Mouse (Mus musculus) stomach, embryonic 16.5 days (tissue): ENCODE measurements around the gene Mapt. TPM values are rescaled to one million over a fixed set of nuclear protein-coding genes. Genes with fewer than 3 reads are reported as not detected.

ENCODE experiments used
- ATAC-seq: fragments of 200-750 bp; cut with Nextera tagmentation; 2 replicates; pipeline ENCODE4 v1.8.0; 2017; ENCODE audit warnings: moderate number of reproducible peaks, moderate TSS enrichment; ENCODE audit not compliant: insufficient read depth, low FRiP score
- H3K27ac ChIP-seq: fragments of 300-500 bp; sonication (generic); 2 replicates; pipeline ENCODE4 v1.5.1; 2014; ENCODE audit warnings: low read length
- H3K27me3 ChIP-seq: fragments of 300-500 bp; sonication (generic); 2 replicates; pipeline ENCODE4 v1.6.1; 2014; ENCODE audit warnings: low read length, control low read depth, mixed read lengths; ENCODE audit not compliant: control insufficient read depth, insufficient read depth
- H3K36me3 ChIP-seq: fragments of 300-500 bp; sonication (generic); 2 replicates; pipeline ENCODE4 v1.6.1; 2014; ENCODE audit warnings: low read length; ENCODE audit not compliant: control insufficient read depth, insufficient read depth
- H3K4me1 ChIP-seq: fragments of 300-500 bp; sonication (generic); 2 replicates; pipeline ENCODE4 v1.6.1; 2014; ENCODE audit warnings: low read length, control low read depth, mixed read lengths; ENCODE audit not compliant: control insufficient read depth, insufficient read depth
- H3K4me2 ChIP-seq: fragments of 300-500 bp; sonication (generic); 2 replicates; pipeline ENCODE4 v1.6.1; 2014; ENCODE audit warnings: low read depth, low read length, mixed read lengths
- H3K4me3 ChIP-seq: fragments of 300-500 bp; sonication (generic); replicated peaks from 2 replicates; pipeline ENCODE4 v1.5.1; 2014; ENCODE audit warnings: mild to moderate bottlenecking, low read length
- H3K9ac ChIP-seq: fragments of 300-500 bp; sonication (generic); 2 replicates; pipeline ENCODE4 v1.6.1; 2014; ENCODE audit warnings: low read length
- H3K9me3 ChIP-seq: fragments of 300-500 bp; sonication (generic); replicated peaks from 2 replicates; pipeline ENCODE4 v1.6.1; 2016; ENCODE audit warnings: low read length, control low read depth; ENCODE audit not compliant: control insufficient read depth
- WGBS: fragments of 180-500 bp; shearing (Covaris S2); extraction: QIAGEN DNeasy Blood & Tissue Kit; methylation state at CpG from one replicate; pipeline ENCODE4 v1.1.7; 2014; 5-methylcytosine and 5-hydroxymethylcytosine counted together
- polyA plus RNA-seq: library from polyadenylated mRNA; unstranded; fragments of >200 nt; fragmentation: Nextera tagmentation; extraction: Ambion mirVana; gene quantifications from 2 replicates; pipeline ENCODE4 v1.2.1, GENCODE M21; 2015

The Mapt gene
- polyA plus RNA-seq: 13.9 and 18.7 TPM in 2 replicates

DNA sequence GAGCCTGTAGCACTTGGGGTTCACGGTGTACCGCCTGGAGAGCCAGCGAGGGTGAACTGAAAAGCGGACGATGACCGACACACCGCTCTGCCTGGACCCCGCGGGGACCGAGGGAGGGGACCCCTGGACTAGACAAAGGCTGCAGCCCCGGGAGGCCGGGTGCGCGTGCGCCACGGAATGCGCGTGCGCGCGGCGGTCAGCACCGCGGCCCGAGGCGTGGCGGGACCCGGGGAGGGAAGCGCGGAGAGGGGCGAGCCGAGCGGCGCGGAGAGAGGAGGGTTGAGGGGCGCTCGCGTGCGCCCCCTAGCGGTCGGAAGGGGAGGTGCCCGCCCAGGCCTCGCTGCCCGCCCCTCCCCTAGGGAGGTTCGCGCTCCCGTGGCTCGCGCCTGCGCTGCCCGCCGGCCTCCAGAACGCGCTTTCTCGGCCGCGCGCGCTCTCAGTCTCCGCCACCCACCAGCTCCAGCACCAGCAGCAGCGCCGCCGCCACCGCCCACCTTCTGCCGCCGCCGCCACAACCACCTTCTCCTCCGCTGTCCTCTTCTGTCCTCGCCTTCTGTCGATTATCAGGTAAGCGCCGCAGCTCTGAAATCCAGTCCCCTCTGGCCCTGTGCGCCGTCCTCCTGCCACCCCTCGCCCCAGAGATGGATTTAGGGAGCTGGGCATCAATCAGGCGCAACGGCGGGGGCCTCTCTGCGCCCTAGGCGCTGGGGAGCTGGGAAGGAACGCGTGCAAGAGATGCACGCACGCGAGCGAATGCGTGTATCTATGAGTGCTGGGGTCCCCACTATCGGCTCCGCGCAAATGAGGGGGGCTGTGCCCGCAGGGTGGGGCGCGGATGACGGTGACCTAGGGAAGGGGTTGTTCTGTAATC is at the start of gene Mapt:
Mapt (plus strand) TSS at position 350 of the 871 bp plus-strand sequence.
- 0 out of 2 replicates have a peak, but pooled peaks cover 12% of the 10 kb centered on the region for H3K4me1 ChIP-seq
- no peaks in the 10 kb centered on the region for H3K36me3 ChIP-seq
- H3K4me3 ChIP-seq: peak within 1 kb of the TSS; percentile 70
- ATAC-seq: peak; percentile 93
- no peaks in the 10 kb centered on the region for H3K9me3 ChIP-seq
- peak within 1 kb of the TSS; percentile 100 for H3K4me2 ChIP-seq
- WGBS: under 1% methylated on average over 68 of the region's 94 CpGs
- peak within 1 kb of the TSS; percentile 84 for H3K9ac ChIP-seq
- peaks cover 41% of the 10 kb centered on the region for H3K27me3 ChIP-seq
- no peak within 1 kb of the TSS; the same call in 1 of the 2 replicates for H3K27ac ChIP-seq

DNA sequence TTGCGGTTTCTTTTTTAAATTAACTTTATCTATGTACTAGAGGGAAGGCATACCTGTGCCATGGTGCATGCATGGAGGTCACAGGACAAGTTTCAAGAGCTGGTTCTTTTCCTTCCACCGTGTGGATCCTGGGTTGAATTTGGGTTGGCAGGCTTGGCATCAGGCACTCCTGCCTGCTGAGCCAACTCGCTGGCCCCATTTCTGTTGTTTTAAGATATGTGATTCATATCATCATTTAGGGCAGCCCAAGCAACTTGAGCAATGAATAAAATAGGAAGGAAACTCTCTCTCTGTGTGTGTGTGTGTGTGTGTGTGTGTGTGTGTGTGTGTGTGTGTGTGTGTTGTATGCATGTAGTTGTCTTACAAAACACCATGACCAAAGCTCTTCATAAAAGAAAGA is 49.0 kb upstream of the Mapt start:
- WGBS: 80% methylated on average over 3 of the region's 3 CpGs
- H3K27me3 ChIP-seq: no peaks in the 10 kb centered on the region
- no peak overlapping the region for H3K4me3 ChIP-seq
- H3K9ac ChIP-seq: no peak overlapping the region
- H3K27ac ChIP-seq: no peak overlapping the region
- H3K9me3 ChIP-seq: no peaks in the 10 kb centered on the region
- H3K4me1 ChIP-seq: no peaks in the 10 kb centered on the region
- H3K4me2 ChIP-seq: no peak overlapping the region
- ATAC-seq: no peak
- no peaks in the 10 kb centered on the region for H3K36me3 ChIP-seq

DNA sequence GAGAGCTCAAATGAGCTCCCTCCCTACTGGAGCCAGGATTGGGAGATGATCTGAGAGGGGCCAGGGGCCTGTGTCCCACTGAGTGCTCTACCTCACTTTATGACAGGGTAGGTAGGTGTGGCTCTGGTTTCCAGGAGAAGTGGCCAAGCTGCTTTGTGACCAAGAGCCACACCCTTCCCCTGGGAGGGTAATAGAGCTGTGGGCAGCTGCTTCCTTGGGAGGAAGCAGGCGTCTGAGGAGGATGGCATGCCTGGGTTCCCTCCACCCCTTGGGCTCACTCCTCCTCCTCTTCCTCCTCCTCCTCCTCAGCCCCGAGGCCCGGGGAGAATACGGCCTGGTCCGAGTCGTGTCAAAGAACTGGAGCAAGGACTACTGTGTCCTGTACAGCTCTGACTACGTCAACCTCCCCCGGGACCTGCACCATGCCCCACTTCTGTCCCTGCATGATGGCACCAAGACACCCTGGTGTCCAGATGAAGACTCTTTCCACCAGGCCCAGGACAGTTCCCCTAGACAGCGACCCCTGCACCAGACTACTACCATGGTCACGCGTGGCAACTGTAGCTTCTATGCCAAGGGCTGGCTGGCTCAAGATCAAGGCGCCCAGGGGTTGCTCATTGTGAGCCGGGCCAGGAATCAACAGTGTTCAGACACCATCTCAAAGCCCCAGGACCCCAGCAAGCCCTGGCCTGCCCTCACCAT is 44.9 kb upstream of the Mapt start, which contains the start of gene Sppl2c:
Sppl2c (plus strand) TSS at position 193 of the 702 bp plus-strand sequence.
- 73% methylated on average over 13 of the region's 13 CpGs for WGBS
- ATAC-seq: no peak

DNA sequence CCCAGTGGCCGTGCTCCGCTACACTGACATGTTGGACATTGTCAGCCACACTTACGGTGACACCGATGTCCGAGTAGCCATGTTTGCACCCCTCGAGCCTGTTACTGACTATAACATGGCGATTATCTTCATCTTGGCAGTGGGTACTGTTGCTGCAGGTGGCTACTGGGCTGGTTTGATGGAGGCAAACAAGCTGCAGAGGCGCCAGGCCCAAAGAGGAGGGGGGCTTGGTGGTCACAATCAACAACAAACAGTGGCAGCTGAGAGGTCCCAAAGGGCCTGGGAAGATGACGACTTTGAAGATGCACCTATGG is 44.4 kb upstream of the Mapt start:
- H3K36me3 ChIP-seq: no peaks in the 10 kb centered on the region
- no peaks in the 10 kb centered on the region for H3K27me3 ChIP-seq
- 89% methylated on average over 9 of the region's 9 CpGs for WGBS
- no peak overlapping the region for H3K4me2 ChIP-seq
- H3K9me3 ChIP-seq: no peaks in the 10 kb centered on the region
- H3K27ac ChIP-seq: no peak overlapping the region
- no peak for ATAC-seq
- H3K4me1 ChIP-seq: no peaks in the 10 kb centered on the region
- H3K4me3 ChIP-seq: no peak overlapping the region
- H3K9ac ChIP-seq: no peak overlapping the region

More for the DNA sequence above, 44.9 kb upstream of the Mapt start, which contains the start of gene Sppl2c:
- Histone ChIP-seq H3K27ac (no peak within 1 kb of the TSS), H3K4me3 (no peak within 1 kb of the TSS), H3K36me3 (no peaks in the 10 kb centered on the region), H3K4me1 (no peaks in the 10 kb centered on the region), H3K27me3 (no peaks in the 10 kb centered on the region), H3K9me3 (no peaks in the 10 kb centered on the region), H3K9ac (no peak within 1 kb of the TSS), H3K4me2 (no peak within 1 kb of the TSS)

DNA sequence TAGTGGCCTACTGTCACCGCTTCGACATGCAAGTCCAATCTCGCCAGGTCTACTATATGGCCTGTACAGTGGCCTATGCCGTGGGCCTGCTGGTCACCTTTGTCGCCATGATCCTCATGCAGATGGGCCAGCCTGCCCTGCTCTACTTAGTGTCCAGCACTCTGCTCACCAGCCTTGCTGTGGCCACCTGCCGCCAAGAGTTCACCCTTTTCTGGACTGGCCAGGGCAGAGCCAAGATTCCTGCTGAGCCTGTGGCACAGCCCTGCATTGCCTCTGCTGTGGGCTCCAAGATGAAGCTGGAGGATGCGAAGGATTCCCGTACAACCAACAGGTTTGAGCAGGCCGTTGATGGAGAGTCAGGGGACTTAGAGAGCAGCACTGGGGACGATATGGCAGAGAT is 43.4 kb upstream of the Mapt start:
- H3K9me3 ChIP-seq: no peaks in the 10 kb centered on the region
- ATAC-seq: no peak

DNA sequence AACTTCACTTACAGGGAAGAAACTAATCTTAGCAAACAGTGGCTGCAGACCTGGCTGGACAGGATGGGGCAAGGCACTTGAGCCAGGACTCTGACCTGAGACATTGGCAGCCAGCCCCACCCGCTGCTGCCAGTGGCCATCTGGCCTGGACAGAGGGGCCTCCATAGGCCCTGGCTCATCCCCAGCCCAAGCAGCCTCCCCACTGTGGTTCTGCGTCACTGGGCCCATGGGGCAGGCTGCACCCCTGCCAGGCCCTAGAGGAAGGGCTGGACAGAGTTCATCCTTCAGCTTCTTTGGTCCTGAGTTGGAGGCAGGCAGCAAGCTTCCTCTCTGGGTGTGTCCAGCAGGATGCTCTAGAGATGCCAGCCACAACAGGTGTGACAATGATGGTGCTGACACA is 41.2 kb upstream of the Mapt start:
- Histone ChIP-seq H3K4me3 (no peak overlapping the region), H3K9ac (no peak overlapping the region), H3K9me3 (no peaks in the 10 kb centered on the region), H3K27ac (no peak overlapping the region), H3K4me1 (no peaks in the 10 kb centered on the region), H3K36me3 (no peaks in the 10 kb centered on the region), H3K4me2 (no peak overlapping the region), H3K27me3 (no peaks in the 10 kb centered on the region)
- 75% methylated on average over 2 of the region's 2 CpGs for WGBS
- ATAC-seq: no peak

More for the DNA sequence above, 43.4 kb upstream of the Mapt start:
- no peaks in the 10 kb centered on the region for H3K36me3 ChIP-seq
- H3K4me1 ChIP-seq: no peaks in the 10 kb centered on the region
- no peak overlapping the region for H3K4me2 ChIP-seq
- no peaks in the 10 kb centered on the region for H3K27me3 ChIP-seq
- no peak overlapping the region for H3K4me3 ChIP-seq
- no peak overlapping the region for H3K9ac ChIP-seq
- WGBS: 89% methylated on average over 10 of the region's 10 CpGs
- no peak overlapping the region for H3K27ac ChIP-seq

DNA sequence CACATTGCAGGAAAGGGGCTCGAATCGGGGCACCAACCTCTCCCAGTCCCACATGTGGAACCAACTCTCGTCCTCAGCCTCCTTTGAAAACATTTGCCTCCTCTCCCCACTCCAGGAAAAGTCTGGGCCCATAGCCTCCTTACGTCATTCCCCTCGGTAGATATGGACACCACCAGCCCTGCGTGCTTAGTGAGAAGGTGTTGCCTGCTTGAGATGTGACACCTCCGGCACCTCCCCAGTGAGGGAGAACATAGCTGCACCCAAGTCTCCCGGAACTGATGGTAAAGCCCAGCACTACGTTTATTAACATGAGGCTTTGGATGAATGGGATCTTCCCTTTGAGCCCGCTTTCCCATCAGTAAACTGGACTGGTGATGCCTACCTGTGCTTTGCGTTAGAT is 35.8 kb upstream of the Mapt start:
- H3K27ac ChIP-seq: no peak overlapping the region
- no peak for ATAC-seq
- WGBS: 77% methylated on average over 11 of the region's 11 CpGs

DNA sequence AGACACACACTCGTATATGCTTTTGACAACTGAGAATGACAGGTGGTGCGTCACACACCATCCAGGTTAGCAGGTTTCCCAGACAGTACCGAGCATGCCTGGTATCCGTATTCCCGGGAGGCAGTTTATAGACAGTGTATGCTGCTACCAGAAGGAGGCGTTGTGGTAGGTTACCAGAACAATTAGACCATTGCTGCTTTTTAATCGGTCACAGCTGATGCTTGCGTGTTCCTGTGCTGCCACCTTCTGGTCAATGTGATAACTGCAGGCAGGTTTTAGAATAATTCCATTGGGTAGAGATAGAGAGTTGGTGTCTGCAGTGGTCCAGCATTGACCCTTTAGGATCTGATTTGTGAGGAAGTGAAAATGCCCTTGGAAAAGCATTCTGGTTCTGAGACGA is 35.4 kb upstream of the Mapt start:
- H3K27ac ChIP-seq: no peak overlapping the region
- 7% methylated on average over 9 of the region's 9 CpGs for WGBS
- no peaks in the 10 kb centered on the region for H3K4me1 ChIP-seq
- H3K9ac ChIP-seq: no peak overlapping the region
- H3K9me3 ChIP-seq: no peaks in the 10 kb centered on the region
- H3K36me3 ChIP-seq: no peaks in the 10 kb centered on the region
- ATAC-seq: peak; percentile 29; the same call in 1 of the 2 replicates
- H3K4me2 ChIP-seq: no peak overlapping the region
- no peaks in the 10 kb centered on the region for H3K27me3 ChIP-seq
- no peak overlapping the region for H3K4me3 ChIP-seq

More for the DNA sequence above, 35.8 kb upstream of the Mapt start:
- Histone ChIP-seq H3K9me3 (no peaks in the 10 kb centered on the region), H3K4me3 (no peak overlapping the region), H3K9ac (no peak overlapping the region), H3K36me3 (no peaks in the 10 kb centered on the region), H3K4me1 (no peaks in the 10 kb centered on the region), H3K4me2 (no peak overlapping the region), H3K27me3 (no peaks in the 10 kb centered on the region)

DNA sequence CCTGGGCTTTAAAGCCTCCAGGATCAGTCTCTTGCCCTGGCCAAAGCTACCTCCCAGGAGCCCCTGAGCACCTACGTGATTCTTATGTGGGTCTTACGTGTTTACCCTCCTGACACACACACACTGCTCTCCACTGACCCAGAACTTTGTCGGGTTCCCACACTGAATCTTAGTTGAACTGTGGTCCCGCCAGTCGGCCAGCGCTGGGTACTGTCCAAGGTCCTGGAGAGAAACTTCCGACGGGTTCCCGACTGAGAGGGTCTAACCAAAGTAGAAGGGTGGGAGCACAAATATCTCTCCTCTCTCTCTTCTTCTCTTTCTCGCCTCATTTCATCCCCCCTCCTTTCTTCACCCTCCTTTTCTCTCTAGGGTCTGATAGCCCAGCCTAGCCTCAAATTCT is 33.3 kb upstream of the Mapt start:
- 3% methylated on average over 10 of the region's 10 CpGs for WGBS
- no peaks in the 10 kb centered on the region for H3K9me3 ChIP-seq
- no peaks in the 10 kb centered on the region for H3K4me1 ChIP-seq
- no peaks in the 10 kb centered on the region for H3K36me3 ChIP-seq
- no peak for ATAC-seq
- no peak overlapping the region for H3K27ac ChIP-seq
- H3K4me3 ChIP-seq: no peak overlapping the region
- H3K9ac ChIP-seq: no peak overlapping the region
- no peak overlapping the region for H3K4me2 ChIP-seq
- H3K27me3 ChIP-seq: no peaks in the 10 kb centered on the region
